Mouse (Mus musculus) CD4-positive, CD25-positive, alpha-beta regulatory T cell (primary cell): ENCODE data around the gene Kif1a. TPM values are rescaled to one million over a fixed set of nuclear protein-coding genes. Genes with fewer than 3 reads are reported as not detected.

Experiments used
- polyA plus RNA-seq: library from polyadenylated mRNA; unstranded; fragments of 100-300 nt; shearing (Covaris generic); gene quantifications from one replicate; pipeline ENCODE4 v1.2.1, GENCODE M21; 2017

Kif1a gene
- not detected for polyA plus RNA-seq

GRCm38 (mm10) chr1:93101571-93102061, at the start of gene Kif1a:
Gene Kif1a (minus strand): TSS chr1:93101951.

GRCm38 (mm10) chr1:93135036-93135526, 33.3 kb upstream of the Kif1a start, which contains the start of gene Agxt:
Gene Agxt (plus strand): TSS chr1:93135240.

GRCm38 (mm10) chr1:93006061-93006460, 95.7 kb downstream of the Kif1a start, which contains the start of gene Aqp12:
Gene Aqp12 (plus strand): TSS chr1:93006334.

Other genes starting within 250 kb of the Kif1a start
- 0.80 TPM for gene Ankmy1, start 199.0 kb downstream of the Kif1a start, polyA plus RNA-seq
- gene Dusp28, start 195.0 kb downstream of the Kif1a start, polyA plus RNA-seq = 12.1 TPM
- 146 TPM for gene Rnpepl1, start 191.2 kb downstream of the Kif1a start, polyA plus RNA-seq
- 14.9 TPM for gene Capn10, start 167.6 kb downstream of the Kif1a start, polyA plus RNA-seq
- gene Gpr35, start 151.1 kb downstream of the Kif1a start, polyA plus RNA-seq = 0.47 TPM
- not detected for gene Aqp12, start 95.6 kb downstream of the Kif1a start, polyA plus RNA-seq
- gene Agxt, start 33.3 kb upstream of the Kif1a start, polyA plus RNA-seq = not detected
- not detected for gene 2310007B03Rik, start 59.0 kb upstream of the Kif1a start, polyA plus RNA-seq
- not detected for gene Crocc2, start 66.8 kb upstream of the Kif1a start, polyA plus RNA-seq
- 0.19 TPM for gene Sned1, start 133.9 kb upstream of the Kif1a start, polyA plus RNA-seq
- gene Mterf4, start 204.0 kb upstream of the Kif1a start, polyA plus RNA-seq = 20.4 TPM
- gene Ppp1r7, start 240.9 kb upstream of the Kif1a start, polyA plus RNA-seq = 57.0 TPM
- gene Pask, start 241.5 kb upstream of the Kif1a start, polyA plus RNA-seq = 1.7 TPM